Mouse (Mus musculus): ENCODE measurements around the gene Dbn1. TPM values are rescaled to one million over a fixed set of nuclear protein-coding genes. Genes with fewer than 3 reads are reported as not detected.

The Dbn1 gene
- total RNA-seq, 2 experiments from 2014 or later: 263 to 271 TPM

Small RNAs within 50 kb of the gene (microRNA-seq; reads per million reads assigned to microRNA genes)
- 3.5 to 5.3 reads per million in 2 experiments for gene Mir6943
- 56.4 to 57.5 reads per million in 2 experiments for gene Mir6944
- gene Mir6945: 9.7 to 18.4 reads per million in 2 experiments

Other genes with a start within 250 kb of the Dbn1 start
- 100 to 1,000 TPM; 171 to 182 TPM for gene Prelid1, start 167.6 kb downstream of the Dbn1 start, total RNA-seq (2021)
- gene Rab24, start 166.2 kb downstream of the Dbn1 start, total RNA-seq (2021): 10 to 100 TPM; 87.6 to 89.3 TPM
- 1 to 10 TPM; 1.1 to 1.8 TPM for gene Mxd3, start 158.3 kb downstream of the Dbn1 start, total RNA-seq (2021)
- gene Lman2, start 125.3 kb downstream of the Dbn1 start, total RNA-seq (2021): 10 to 100 TPM; 54.4 to 59.1 TPM
- 10 to 100 TPM; 57.5 to 60.7 TPM for gene Rgs14, start 118.4 kb downstream of the Dbn1 start, total RNA-seq (2021)
- not detected for gene Slc34a1, start 89.9 kb downstream of the Dbn1 start, total RNA-seq (2021)
- not detected for gene Pfn3, start 72.9 kb downstream of the Dbn1 start, total RNA-seq (2021)
- gene F12, start 61.3 kb downstream of the Dbn1 start, total RNA-seq (2021): under 1 TPM; 0.33 to 0.68 TPM
- 10 to 100 TPM; 63.2 to 64.6 TPM for gene Grk6, start 43.0 kb downstream of the Dbn1 start, total RNA-seq (2021)
- gene Prr7, start 23.8 kb downstream of the Dbn1 start, total RNA-seq (2021): 10 to 100 TPM; 66.6 to 70.1 TPM
- 100 to 1,000 TPM in 1 of 2 experiments, 10 to 100 TPM in 1; 91.7 to 101 TPM for gene Pdlim7, start 25.6 kb upstream of the Dbn1 start, total RNA-seq (2021)
- 10 to 100 TPM in 1 of 2 experiments, 1 to 10 TPM in 1; 9.1 to 12.2 TPM for gene Dok3, start 41.2 kb upstream of the Dbn1 start, total RNA-seq (2021)
- 10 to 100 TPM; 52.2 to 62.0 TPM for gene Ddx41, start 48.5 kb upstream of the Dbn1 start, total RNA-seq (2021)
- gene Fam193b, start 83.0 kb upstream of the Dbn1 start, total RNA-seq (2021): 10 to 100 TPM; 77.0 to 81.8 TPM
- gene Tmed9, start 85.6 kb upstream of the Dbn1 start, total RNA-seq (2021): 100 to 1,000 TPM; 133 to 142 TPM
- 10 to 100 TPM; 27.2 TPM for gene B4galt7, start 111.8 kb upstream of the Dbn1 start, total RNA-seq (2021)
- gene Caml, start 134.9 kb upstream of the Dbn1 start, total RNA-seq (2021): 10 to 100 TPM; 37.1 to 43.7 TPM
- 10 to 100 TPM; 40.3 to 45.4 TPM for gene Ddx46, start 146.9 kb upstream of the Dbn1 start, total RNA-seq (2021)
- gene B230219D22Rik, start 205.0 kb upstream of the Dbn1 start, total RNA-seq (2021): 10 to 100 TPM; 70.9 to 73.2 TPM
- gene Txndc15, start 226.5 kb upstream of the Dbn1 start, total RNA-seq (2021): 10 to 100 TPM; 77.1 to 84.5 TPM
- 10 to 100 TPM; 28.1 to 29.8 TPM for gene Pcbd2, start 239.3 kb upstream of the Dbn1 start, total RNA-seq (2021)